Mouse (Mus musculus): Measurements from ENCODE around the gene Map4k5.

Map4k5 gene

GRCm38 (mm10) chr12:69756015-69756414, 137.0 kb downstream of the Map4k5 start:
- DNase-seq (ENCODE audit: low read depth, low spot score): no peak

DNA sequence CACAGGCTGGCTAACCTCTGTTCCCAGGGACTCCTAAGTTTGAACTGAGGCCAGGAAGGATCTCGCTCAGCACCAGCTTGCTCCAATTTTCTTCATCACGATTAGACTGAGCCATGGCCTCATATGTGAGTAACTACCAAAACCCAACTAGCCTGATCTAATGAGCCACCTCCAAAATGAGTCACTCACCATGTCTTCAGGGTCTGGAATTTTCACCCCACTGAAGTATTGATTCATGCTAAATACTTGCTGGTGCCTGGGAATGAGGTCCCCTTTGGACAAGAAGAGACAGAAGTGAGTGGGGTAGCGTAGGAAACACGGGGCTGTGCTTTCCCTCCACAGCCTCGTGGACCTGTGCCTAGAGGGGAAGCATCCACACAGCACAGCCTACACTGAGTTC, 139.1 kb downstream of the Map4k5 start:
- DNase-seq (ENCODE audit: low read depth, low spot score): no peak

All from brain, embryonic 18.5 days (tissue).